Mouse (Mus musculus): ENCODE measurements around the gene Igfbpl1. TPM values are rescaled to one million over a fixed set of nuclear protein-coding genes. Genes with fewer than 3 reads are reported as not detected.

Igfbpl1 gene
- polyA plus RNA-seq, 1 experiment from 2014 or later: 10.0 TPM

- Histone ChIP-seq H3K9ac (replicated peaks; ENCODE audit: low read length) (peak overlapping the region; percentile 41), H3K36me3 (replicated peaks; ENCODE audit: control insufficient read depth, insufficient read depth, low read depth, low read length) (no peaks in the 10 kb centered on the region), H3K9me3 (replicated peaks; ENCODE audit: control insufficient read depth, low read length) (no peaks in the 10 kb centered on the region), H3K4me2 (ENCODE audit: low read depth, low read length) (peak overlapping the region; percentile 53), H3K27me3 (ENCODE audit: control insufficient read depth, insufficient read depth, low read length) (peaks cover 9% of the 10 kb centered on the region), H3K27ac (replicated peaks; ENCODE audit: low read depth, low read length) (peak overlapping the region; percentile 52; the same call in 1 of the 2 replicates), H3K4me3 (ENCODE audit: low read depth, low read length) (peak overlapping the region; percentile 8; the same call in 1 of the 2 replicates), H3K4me1 (ENCODE audit: control insufficient read depth, insufficient read depth, low read length) (peaks cover 3% of the 10 kb centered on the region; the same call in 1 of the 2 replicates)
- ATAC-seq (replicated peaks; ENCODE audit: insufficient number of reproducible peaks, low FRiP score, low TSS enrichment, low read depth) (peak; percentile 79), DNase-seq (ENCODE audit: low spot score) (peak; percentile 69)
- 1% methylated on average over 17 of the region's 17 CpGs for WGBS
Measured at GRCm38 (mm10) chr4:45819208-45819931, 7.4 kb downstream of the Igfbpl1 start.

DNA sequence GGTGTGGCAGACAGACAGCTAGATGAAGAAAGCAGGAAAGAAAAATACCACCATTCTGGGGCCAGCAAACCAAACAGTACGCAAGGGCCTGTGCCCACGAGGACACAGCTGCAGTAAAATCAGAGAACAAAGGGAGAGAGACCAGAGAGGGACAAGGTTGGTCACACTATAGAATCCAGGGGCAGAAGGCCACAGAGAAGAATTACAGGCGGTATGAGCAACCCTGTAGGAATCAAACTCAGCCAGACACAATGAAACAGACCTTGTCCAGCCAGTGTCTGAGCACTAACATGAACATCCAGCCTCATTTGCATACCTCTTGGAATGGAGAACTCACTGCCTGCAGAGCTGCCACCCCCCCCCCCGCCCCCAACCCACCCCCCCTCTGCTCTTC, 7.9 kb downstream of the Igfbpl1 start:
- H3K4me1 ChIP-seq (ENCODE audit: control insufficient read depth, insufficient read depth, low read length): peaks cover 3% of the 10 kb centered on the region; the same call in 1 of the 2 replicates
- ATAC-seq (replicated peaks; ENCODE audit: insufficient number of reproducible peaks, low FRiP score, low TSS enrichment, low read depth) (0 out of 2 replicates have a peak, but pooled peaks have one; percentile 1), DNase-seq (ENCODE audit: low spot score) (no peak)
- H3K4me3 ChIP-seq (ENCODE audit: low read depth, low read length): no peak overlapping the region; the same call in 1 of the 2 replicates
- no peaks in the 10 kb centered on the region for H3K36me3 ChIP-seq (replicated peaks; ENCODE audit: control insufficient read depth, insufficient read depth, low read depth, low read length)
- peak overlapping the region; percentile 41 for H3K9ac ChIP-seq (replicated peaks; ENCODE audit: low read length)
- no peak overlapping the region for H3K27ac ChIP-seq (replicated peaks; ENCODE audit: low read depth, low read length)
- 28% methylated on average over 4 of the region's 4 CpGs for WGBS
- peaks cover 3% of the 10 kb centered on the region for H3K27me3 ChIP-seq (ENCODE audit: control insufficient read depth, insufficient read depth, low read length)
- H3K4me2 ChIP-seq (ENCODE audit: low read depth, low read length): peak overlapping the region; percentile 53
- no peaks in the 10 kb centered on the region for H3K9me3 ChIP-seq (replicated peaks; ENCODE audit: control insufficient read depth, low read length)

GRCm38 (mm10) chr4:45815542-45815941, 11.2 kb downstream of the Igfbpl1 start:
- WGBS: 30% methylated on average over 7 of the region's 7 CpGs
- H3K27ac ChIP-seq (replicated peaks; ENCODE audit: low read depth, low read length): no peak overlapping the region

DNA sequence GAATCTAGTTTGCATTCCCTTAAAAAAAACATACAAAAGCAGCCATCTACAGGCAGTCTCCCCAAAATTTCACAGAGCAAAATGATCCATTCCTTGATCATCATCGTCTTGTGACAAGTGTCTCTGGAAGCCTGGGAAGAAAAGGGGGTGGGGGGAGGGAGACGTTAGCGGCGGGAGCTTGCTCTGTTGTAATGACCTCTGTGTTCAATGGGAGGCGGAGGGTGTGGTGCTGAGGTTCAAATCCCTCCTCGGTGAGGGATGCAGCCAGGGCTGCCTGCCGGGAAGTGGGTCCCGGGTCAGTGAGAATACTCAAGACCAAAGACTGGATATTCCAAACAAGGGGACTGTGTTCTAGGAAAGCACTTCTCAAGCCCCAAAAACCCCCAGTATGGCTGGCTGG, 15.5 kb downstream of the Igfbpl1 start:
- DNase-seq (ENCODE audit: low spot score): no peak
- H3K36me3 ChIP-seq (replicated peaks; ENCODE audit: control insufficient read depth, insufficient read depth, low read depth, low read length): no peaks in the 10 kb centered on the region
- 19% methylated on average over 8 of the region's 8 CpGs for WGBS
- H3K9ac ChIP-seq (replicated peaks; ENCODE audit: low read length): no peak overlapping the region
- no peaks in the 10 kb centered on the region for H3K9me3 ChIP-seq (replicated peaks; ENCODE audit: control insufficient read depth, low read length)
- H3K27ac ChIP-seq (replicated peaks; ENCODE audit: low read depth, low read length): no peak overlapping the region
- H3K4me2 ChIP-seq (ENCODE audit: low read depth, low read length): no peak overlapping the region
- H3K27me3 ChIP-seq (ENCODE audit: control insufficient read depth, insufficient read depth, low read length): no peaks in the 10 kb centered on the region
- no peak for ATAC-seq (replicated peaks; ENCODE audit: insufficient number of reproducible peaks, low FRiP score, low TSS enrichment, low read depth)
- no peak overlapping the region for H3K4me3 ChIP-seq (ENCODE audit: low read depth, low read length)
- no peaks in the 10 kb centered on the region for H3K4me1 ChIP-seq (ENCODE audit: control insufficient read depth, insufficient read depth, low read length)

More at GRCm38 (mm10) chr4:45815542-45815941, 11.2 kb downstream of the Igfbpl1 start:
- no peak overlapping the region for H3K9ac ChIP-seq (replicated peaks; ENCODE audit: low read length)
- H3K9me3 ChIP-seq (replicated peaks; ENCODE audit: control insufficient read depth, low read length): no peaks in the 10 kb centered on the region
- H3K36me3 ChIP-seq (replicated peaks; ENCODE audit: control insufficient read depth, insufficient read depth, low read depth, low read length): no peaks in the 10 kb centered on the region
- DNase-seq (ENCODE audit: low spot score) (peak; percentile 70), ATAC-seq (replicated peaks; ENCODE audit: insufficient number of reproducible peaks, low FRiP score, low TSS enrichment, low read depth) (no peak)
- no peak overlapping the region for H3K4me3 ChIP-seq (ENCODE audit: low read depth, low read length)
- no peaks in the 10 kb centered on the region; the same call in 1 of the 2 replicates for H3K27me3 ChIP-seq (ENCODE audit: control insufficient read depth, insufficient read depth, low read length)
- peaks cover 3% of the 10 kb centered on the region; the same call in 1 of the 2 replicates for H3K4me1 ChIP-seq (ENCODE audit: control insufficient read depth, insufficient read depth, low read length)
- H3K4me2 ChIP-seq (ENCODE audit: low read depth, low read length): no peak overlapping the region

DNA sequence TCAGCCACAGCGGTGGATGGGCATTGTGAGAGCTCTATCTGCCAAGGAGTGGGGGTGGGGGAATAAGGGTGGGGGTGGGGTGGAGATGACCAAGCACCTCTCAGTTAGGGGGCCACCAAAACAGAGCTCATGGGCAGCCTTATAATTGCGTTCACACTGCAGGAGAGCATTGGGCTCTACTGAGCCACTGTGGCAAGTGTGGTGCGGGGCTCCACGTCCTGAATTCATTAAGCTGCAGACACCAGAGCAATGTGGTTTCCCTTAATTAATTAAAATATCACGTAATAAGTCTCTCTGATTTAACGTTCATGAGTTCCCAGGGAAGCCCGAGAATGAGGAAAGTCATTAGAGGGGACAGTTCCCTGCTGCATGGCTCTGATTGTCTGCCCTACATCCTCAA, 18.7 kb downstream of the Igfbpl1 start:
- Histone ChIP-seq H3K36me3 (replicated peaks; ENCODE audit: control insufficient read depth, insufficient read depth, low read depth, low read length) (no peaks in the 10 kb centered on the region), H3K27me3 (ENCODE audit: control insufficient read depth, insufficient read depth, low read length) (no peaks in the 10 kb centered on the region), H3K9me3 (replicated peaks; ENCODE audit: control insufficient read depth, low read length) (no peaks in the 10 kb centered on the region), H3K9ac (replicated peaks; ENCODE audit: low read length) (no peak overlapping the region), H3K4me3 (ENCODE audit: low read depth, low read length) (no peak overlapping the region), H3K4me2 (ENCODE audit: low read depth, low read length) (no peak overlapping the region), H3K4me1 (ENCODE audit: control insufficient read depth, insufficient read depth, low read length) (no peaks in the 10 kb centered on the region), H3K27ac (replicated peaks; ENCODE audit: low read depth, low read length) (no peak overlapping the region)
- DNase-seq (ENCODE audit: low spot score) (no peak), ATAC-seq (replicated peaks; ENCODE audit: insufficient number of reproducible peaks, low FRiP score, low TSS enrichment, low read depth) (no peak)
- 38% methylated on average over 7 of the region's 7 CpGs for WGBS

DNA sequence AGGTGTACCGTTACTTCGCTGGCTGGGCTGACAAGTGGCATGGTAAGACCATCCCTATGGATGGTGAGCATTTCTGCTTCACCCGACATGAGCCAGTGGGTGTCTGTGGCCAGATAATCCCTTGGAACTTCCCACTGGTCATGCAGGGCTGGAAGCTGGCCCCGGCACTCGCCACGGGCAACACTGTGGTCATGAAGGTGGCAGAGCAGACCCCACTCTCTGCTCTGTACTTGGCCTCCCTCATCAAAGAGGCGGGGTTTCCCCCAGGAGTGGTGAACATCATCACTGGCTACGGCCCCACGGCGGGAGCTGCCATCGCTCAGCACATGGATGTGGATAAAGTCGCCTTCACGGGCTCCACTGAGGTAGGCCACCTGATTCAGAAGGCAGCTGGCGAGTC, 23.8 kb downstream of the Igfbpl1 start:
- H3K4me1 ChIP-seq (ENCODE audit: control insufficient read depth, insufficient read depth, low read length): no peaks in the 10 kb centered on the region
- no peak overlapping the region for H3K4me2 ChIP-seq (ENCODE audit: low read depth, low read length)
- ATAC-seq (replicated peaks; ENCODE audit: insufficient number of reproducible peaks, low FRiP score, low TSS enrichment, low read depth) (no peak), DNase-seq (ENCODE audit: low spot score) (no peak)
- H3K4me3 ChIP-seq (ENCODE audit: low read depth, low read length): no peak overlapping the region
- no peaks in the 10 kb centered on the region for H3K36me3 ChIP-seq (replicated peaks; ENCODE audit: control insufficient read depth, insufficient read depth, low read depth, low read length)
- 94% methylated on average over 14 of the region's 14 CpGs for WGBS
- no peak overlapping the region for H3K9ac ChIP-seq (replicated peaks; ENCODE audit: low read length)
- no peaks in the 10 kb centered on the region for H3K9me3 ChIP-seq (replicated peaks; ENCODE audit: control insufficient read depth, low read length)
- H3K27ac ChIP-seq (replicated peaks; ENCODE audit: low read depth, low read length): no peak overlapping the region
- H3K27me3 ChIP-seq (ENCODE audit: control insufficient read depth, insufficient read depth, low read length): no peaks in the 10 kb centered on the region

- no peak overlapping the region for H3K4me2 ChIP-seq (ENCODE audit: low read depth, low read length)
- peaks cover 3% of the 10 kb centered on the region; the same call in 1 of the 2 replicates for H3K4me1 ChIP-seq (ENCODE audit: control insufficient read depth, insufficient read depth, low read length)
- no peaks in the 10 kb centered on the region for H3K36me3 ChIP-seq (replicated peaks; ENCODE audit: control insufficient read depth, insufficient read depth, low read depth, low read length)
- no peak overlapping the region for H3K27ac ChIP-seq (replicated peaks; ENCODE audit: low read depth, low read length)
- DNase-seq (ENCODE audit: low spot score): no peak
- ATAC-seq (replicated peaks; ENCODE audit: insufficient number of reproducible peaks, low FRiP score, low TSS enrichment, low read depth): no peak
- H3K27me3 ChIP-seq (ENCODE audit: control insufficient read depth, insufficient read depth, low read length): peaks cover 2% of the 10 kb centered on the region; the same call in 1 of the 2 replicates
- 37% methylated on average over 3 of the region's 3 CpGs for WGBS
- no peak overlapping the region for H3K4me3 ChIP-seq (ENCODE audit: low read depth, low read length)
- H3K9ac ChIP-seq (replicated peaks; ENCODE audit: low read length): no peak overlapping the region
- H3K9me3 ChIP-seq (replicated peaks; ENCODE audit: control insufficient read depth, low read length): no peaks in the 10 kb centered on the region
Measured at GRCm38 (mm10) chr4:45799956-45800537, 26.7 kb downstream of the Igfbpl1 start.

DNA sequence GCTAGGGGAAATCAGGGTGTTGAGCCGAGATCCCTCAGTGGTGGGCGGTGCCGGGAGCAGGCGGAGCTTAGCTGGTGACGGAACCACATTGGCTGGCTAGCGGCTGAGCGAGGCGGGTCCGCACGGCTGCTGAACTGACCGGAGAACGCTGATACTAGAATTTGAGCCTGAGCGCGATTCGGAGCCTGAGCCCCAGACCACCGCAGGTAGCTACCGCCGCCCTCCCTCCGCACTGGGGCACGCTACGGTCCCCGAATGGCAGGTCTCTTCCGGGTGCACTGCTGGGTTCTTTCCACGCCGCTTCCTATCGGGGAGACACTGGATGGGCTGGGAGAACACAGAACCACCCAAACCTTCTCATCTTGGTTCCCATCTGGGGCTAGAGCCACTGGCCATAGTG, 27.8 kb downstream of the Igfbpl1 start, which contains the start of gene Aldh1b1:
Gene Aldh1b1 (plus strand): TSS at position 59 of the 400 bp plus-strand sequence.
- H3K4me2 ChIP-seq (ENCODE audit: low read depth, low read length): peak within 1 kb of the TSS; percentile 79
- H3K36me3 ChIP-seq (replicated peaks; ENCODE audit: control insufficient read depth, insufficient read depth, low read depth, low read length): no peaks in the 10 kb centered on the region
- peaks cover 3% of the 10 kb centered on the region; the same call in 1 of the 2 replicates for H3K4me1 ChIP-seq (ENCODE audit: control insufficient read depth, insufficient read depth, low read length)
- ATAC-seq (replicated peaks; ENCODE audit: insufficient number of reproducible peaks, low FRiP score, low TSS enrichment, low read depth) (peak; percentile 80), DNase-seq (ENCODE audit: low spot score) (peak; percentile 82)
- H3K27ac ChIP-seq (replicated peaks; ENCODE audit: low read depth, low read length): no peak within 1 kb of the TSS
- H3K9ac ChIP-seq (replicated peaks; ENCODE audit: low read length): peak within 1 kb of the TSS; percentile 53
- peaks cover 2% of the 10 kb centered on the region; the same call in 1 of the 2 replicates for H3K27me3 ChIP-seq (ENCODE audit: control insufficient read depth, insufficient read depth, low read length)
- peak within 1 kb of the TSS; percentile 43 for H3K4me3 ChIP-seq (ENCODE audit: low read depth, low read length)
- H3K9me3 ChIP-seq (replicated peaks; ENCODE audit: control insufficient read depth, low read length): no peaks in the 10 kb centered on the region
- 0% methylated on average over 26 of the region's 26 CpGs for WGBS
